ENCODE assay signal across 8 mouse cellular contexts in the genomic region with DNA sequence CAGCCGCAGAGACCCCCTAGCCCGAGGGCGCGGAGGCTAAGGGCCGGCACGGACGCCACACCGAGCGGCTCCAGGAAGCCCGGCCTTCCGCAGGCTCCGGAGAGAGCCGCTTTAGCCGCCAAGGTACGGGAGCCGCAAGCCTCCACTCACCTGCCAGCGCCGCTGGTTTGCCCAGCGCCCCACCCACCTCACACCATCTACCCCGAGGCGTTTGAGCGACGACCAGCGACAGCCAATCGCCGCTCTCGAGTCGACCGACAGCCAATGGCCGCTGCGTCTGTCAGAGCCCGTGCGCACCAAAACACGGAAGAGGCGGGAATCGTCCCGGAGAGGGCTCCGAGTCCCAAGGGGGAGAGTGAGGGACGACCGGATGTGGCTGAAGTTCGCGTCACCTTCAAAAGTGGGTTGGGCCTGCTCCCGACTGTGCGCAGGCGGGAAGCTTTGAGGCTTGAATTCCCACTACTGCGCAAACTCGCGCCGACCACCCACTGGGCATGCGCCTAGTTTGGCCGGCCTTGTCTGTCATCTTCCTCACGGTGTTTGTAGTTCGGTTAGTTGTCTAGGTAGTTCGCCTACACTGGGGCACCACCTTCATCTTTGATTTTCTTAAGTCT. TPM values are rescaled to one million over a fixed set of nuclear protein-coding genes. Genes with fewer than 3 reads are reported as not detected.
DNase-seq lines count a peak whose midpoint lies in the region; ATAC-seq lines count a peak whose summit lies in the region.

A gene (minus strand): TSS at position 206 of the 614 bp plus-strand sequence.

- H3K4me1 ChIP-seq in heart, embryonic 10.5 days: peaks cover 15% of the 10 kb centered on the region
- peaks cover 16% of the 10 kb centered on the region for H3K4me1 ChIP-seq in kidney, embryonic 15.5 days

- peak within 1 kb of the TSS; percentile 90 for H3K27ac ChIP-seq in heart, embryonic 10.5 days
- H3K27ac ChIP-seq in kidney, embryonic 15.5 days: peak within 1 kb of the TSS; percentile 72

- H3K9me3 ChIP-seq in heart, embryonic 10.5 days: no peaks in the 10 kb centered on the region
- H3K9me3 ChIP-seq in kidney, embryonic 15.5 days (replicated peaks): no peaks in the 10 kb centered on the region

- under 1% methylated on average over 54 of the region's 54 CpGs for WGBS in heart, embryonic 10.5 days
- WGBS in kidney, embryonic 15.5 days: under 1% methylated on average over 54 of the region's 54 CpGs

- peak within 1 kb of the TSS; percentile 84 for H3K4me3 ChIP-seq in heart, embryonic 10.5 days
- H3K4me3 ChIP-seq in kidney, embryonic 15.5 days (replicated peaks): peak within 1 kb of the TSS; percentile 61

- no peaks in the 10 kb centered on the region for H3K27me3 ChIP-seq in heart, embryonic 10.5 days (ENCODE audit: insufficient read depth, poor library complexity, severe bottlenecking)
- H3K27me3 ChIP-seq in kidney, embryonic 15.5 days: no peaks in the 10 kb centered on the region

- peak within 1 kb of the TSS; percentile 75 for H3K4me2 ChIP-seq in kidney, embryonic 15.5 days

- peak; percentile 98 for ATAC-seq in erythroblast, adult 5-6 weeks (replicated peaks; ENCODE audit: low FRiP score, poor library complexity, severe bottlenecking)
- peak; percentile 99 for ATAC-seq in kidney, embryonic 15.5 days (replicated peaks; ENCODE audit: low FRiP score)
- ATAC-seq in monocyte, adult 5-6 weeks (replicated peaks; ENCODE audit: insufficient number of reproducible peaks, low FRiP score, low TSS enrichment, poor library complexity, severe bottlenecking): peak; percentile 99

- peak; percentile 98 for DNase-seq in B cell, adult 2 months
- peak; percentile 100 for DNase-seq in brain, adult 2 months (ENCODE audit: low read depth, low spot score)
- DNase-seq in heart, embryonic 10.5 days (ENCODE audit: low spot score): peak; percentile 100
- peak; percentile 99 for DNase-seq in liver
- peak; percentile 96 to 97 for DNase-seq in spleen, postnatal 4 days (ENCODE audit: low spot score in 2 of 2)

- H3K9ac ChIP-seq in kidney, embryonic 15.5 days: peak within 1 kb of the TSS; percentile 72

- H3K36me3 ChIP-seq in heart, embryonic 10.5 days: peaks cover 27% of the 10 kb centered on the region
- peaks cover 30% of the 10 kb centered on the region for H3K36me3 ChIP-seq in kidney, embryonic 15.5 days

RNA-seq across cellular contexts. Expression of the gene that starts here (rescaled TPM):
- 2.5 and 4.6 TPM in 2 replicates for total RNA-seq in erythroblast, adult 5-6 weeks (2015; ENCODE audit: low replicate concordance)
- total RNA-seq in erythroblast, adult 5-6 weeks (2017; ENCODE audit: low replicate concordance): 8.4 and 14.6 TPM in 2 replicates
- 23.5 and 25.0 TPM in 2 replicates for polyA plus RNA-seq in heart, embryonic 10.5 days (2016; fragmentation: Nextera tagmentation; extraction: Ambion mirVana)
- polyA plus RNA-seq in kidney, embryonic 15.5 days (2015; fragmentation: Nextera tagmentation; extraction: Ambion mirVana): 27.1 and 27.9 TPM in 2 replicates
- total RNA-seq in monocyte, adult 5-6 weeks (2017): 22.9 to 34.0 TPM (median 23.0 TPM) in 3 replicates

Comparison
In these comparisons a context has a peak if more than half of its experiments do, and no peak if none do; other contexts are left out.
1. Peak in every context shown above with its lines: DNase-seq, ATAC-seq, H3K4me3 ChIP-seq and H3K27ac ChIP-seq.